Mouse (Mus musculus): ENCODE measurements around the gene Zc3hav1.

The Zc3hav1 gene

GRCm38 (mm10) chr6:38351930-38352329, 2.5 kb downstream of the Zc3hav1 start:
- no peak for DNase-seq

- no peak for DNase-seq
Observed at GRCm38 (mm10) chr6:38349806-38350205, 4.6 kb downstream of the Zc3hav1 start.

GRCm38 (mm10) chr6:38348811-38349453, 5.5 kb downstream of the Zc3hav1 start:
- DNase-seq: no peak

GRCm38 (mm10) chr6:38347875-38348274, 6.5 kb downstream of the Zc3hav1 start:
- no peak for DNase-seq

GRCm38 (mm10) chr6:38345796-38346195, 8.6 kb downstream of the Zc3hav1 start:
- DNase-seq: no peak

- DNase-seq: no peak
Observed at GRCm38 (mm10) chr6:38344006-38344670, 10.3 kb downstream of the Zc3hav1 start.

- DNase-seq: no peak
Observed at GRCm38 (mm10) chr6:38343581-38343980, 10.8 kb downstream of the Zc3hav1 start.

- no peak for DNase-seq
Observed at GRCm38 (mm10) chr6:38342666-38342992, 11.8 kb downstream of the Zc3hav1 start.

- peak; percentile 75 for DNase-seq
Observed at GRCm38 (mm10) chr6:38341751-38342665, 12.4 kb downstream of the Zc3hav1 start.

GRCm38 (mm10) chr6:38339078-38339477, 15.3 kb downstream of the Zc3hav1 start:
- no peak for DNase-seq

GRCm38 (mm10) chr6:38337951-38338350, 16.5 kb downstream of the Zc3hav1 start:
- DNase-seq: no peak

GRCm38 (mm10) chr6:38337166-38337705, 17.2 kb downstream of the Zc3hav1 start:
- DNase-seq: no peak

- DNase-seq: no peak
Observed at GRCm38 (mm10) chr6:38335264-38335663, 19.1 kb downstream of the Zc3hav1 start.

- DNase-seq: peak; percentile 44
Observed at GRCm38 (mm10) chr6:38326596-38326995, 27.8 kb downstream of the Zc3hav1 start.

- DNase-seq: no peak
Observed at GRCm38 (mm10) chr6:38320621-38321020, 33.8 kb downstream of the Zc3hav1 start.

GRCm38 (mm10) chr6:38316050-38316449, 38.4 kb downstream of the Zc3hav1 start:
- DNase-seq: no peak

GRCm38 (mm10) chr6:38309741-38310140, 44.7 kb downstream of the Zc3hav1 start:
- no peak for DNase-seq

- no peak for DNase-seq
Observed at GRCm38 (mm10) chr6:38304981-38305380, 49.4 kb downstream of the Zc3hav1 start.

GRCm38 (mm10) chr6:38298761-38299401, 55.5 kb downstream of the Zc3hav1 start, which contains the start of gene Zc3hav1l:
Gene Zc3hav1l, minus strand, starts transcription at chr6:38299259.
- peak; percentile 79 for DNase-seq

GRCm38 (mm10) chr6:38298246-38298635, 56.2 kb downstream of the Zc3hav1 start:
- peak; percentile 33 for DNase-seq

GRCm38 (mm10) chr6:38297580-38298245, 56.7 kb downstream of the Zc3hav1 start:
- no peak for DNase-seq

GRCm38 (mm10) chr6:38293708-38294107, 60.7 kb downstream of the Zc3hav1 start:
- no peak for DNase-seq
